Mouse (Mus musculus): Measurements from ENCODE around the gene Phc1.

DNA sequence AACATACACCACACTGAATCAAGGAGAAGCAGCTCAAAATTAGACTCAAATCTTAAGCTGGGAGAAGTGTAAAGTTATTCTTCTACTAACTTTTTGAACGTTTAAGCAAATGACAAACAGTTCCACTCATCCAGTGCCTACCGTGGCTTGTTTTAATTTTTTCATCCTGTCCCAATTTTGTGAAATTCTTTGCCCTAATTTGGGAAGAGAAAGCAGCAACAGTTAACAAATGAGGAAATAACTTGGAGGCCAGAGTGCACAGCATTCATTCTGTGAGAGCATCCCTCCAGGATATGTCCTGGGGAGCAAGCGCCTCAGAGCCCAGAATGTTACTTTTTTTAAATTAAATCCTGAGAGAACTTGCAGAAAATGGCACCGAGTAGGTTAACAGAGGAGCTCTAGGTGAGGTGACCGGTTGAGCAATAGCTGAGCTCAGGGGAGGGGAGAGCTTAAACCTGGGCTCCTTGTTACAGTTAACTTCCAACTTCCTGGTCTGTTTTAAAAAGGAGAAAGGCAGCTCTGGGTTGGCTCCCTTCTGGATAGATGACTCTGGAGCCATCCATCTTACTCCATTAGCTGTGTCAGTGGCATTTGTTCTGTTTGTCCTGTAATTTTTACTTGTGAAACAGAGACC, 30.1 kb downstream of the Phc1 start:
- no peak for TF ChIP-seq CTCF (IDR thresholded peaks at IDR 0.05)
- TF ChIP-seq EP300 (IDR thresholded peaks at IDR 0.05), result no peak
